Mouse (Mus musculus) forebrain, postnatal 0 days (tissue): ENCODE results near the gene Spo11. TPM values are rescaled to one million over a fixed set of nuclear protein-coding genes. Genes with fewer than 3 reads are reported as not detected.

ENCODE experiments used
- ATAC-seq: fragments of 200-750 bp; cut with Nextera tagmentation; 2 replicates; pipeline ENCODE4 v1.8.0; 2017; ENCODE audit warnings: mild to moderate bottlenecking, moderate library complexity
- DNase-seq: peaks from one replicate; pipeline ENCODE4 v3.0.0-alpha.2; 2015
- H3K27ac ChIP-seq: fragments of 300-500 bp; sonication (generic); 2 replicates; pipeline ENCODE4 v1.5.1; 2014; ENCODE audit warnings: low read depth, mild to moderate bottlenecking, antibody characterized with exemption, low read length, moderate library complexity, mixed read lengths
- H3K27me3 ChIP-seq: fragments of 300-500 bp; sonication (generic); 2 replicates; pipeline ENCODE4 v1.6.1; 2014; ENCODE audit warnings: mild to moderate bottlenecking, low read length, mixed read lengths; ENCODE audit not compliant: insufficient read depth
- H3K36me3 ChIP-seq: fragments of 300-500 bp; sonication (generic); 2 replicates; pipeline ENCODE4 v1.6.1; 2014; ENCODE audit warnings: mild to moderate bottlenecking, moderate library complexity; ENCODE audit not compliant: insufficient read depth
- H3K4me1 ChIP-seq: fragments of 300-500 bp; sonication (generic); 2 replicates; pipeline ENCODE4 v1.6.1; 2014; ENCODE audit warnings: antibody characterized with exemption; ENCODE audit not compliant: insufficient read depth
- H3K4me2 ChIP-seq: fragments of 300-500 bp; sonication (generic); 2 replicates; pipeline ENCODE4 v1.6.1; 2014; ENCODE audit warnings: low read depth, mild to moderate bottlenecking, moderate library complexity
- H3K4me3 ChIP-seq: fragments of 300-500 bp; sonication (generic); 2 replicates; pipeline ENCODE4 v1.5.1; 2014; ENCODE audit warnings: low read depth, low read length, mixed read lengths
- H3K9ac ChIP-seq: fragments of 300-500 bp; sonication (generic); 2 replicates; pipeline ENCODE4 v1.6.1; 2014; ENCODE audit warnings: mild to moderate bottlenecking
- H3K9me3 ChIP-seq: fragments of 300-500 bp; sonication (generic); 2 replicates; pipeline ENCODE4 v1.6.1; 2016; ENCODE audit warnings: low read length
- CTCF ChIP-seq: sonication (generic); IDR thresholded peaks from 2 replicates; pipeline ENCODE4 v1.5.1; 2016; ENCODE audit warnings: antibody characterized with exemption, control low read depth, low read depth
- WGBS: fragments of 180-500 bp; shearing (Covaris S2); extraction: QIAGEN DNeasy Blood & Tissue Kit; methylation state at CpG from one replicate; pipeline ENCODE4 v1.1.7; 2014; 5-methylcytosine and 5-hydroxymethylcytosine counted together
- polyA plus RNA-seq: library from polyadenylated mRNA; unstranded; fragments of >200 nt; fragmentation: Nextera tagmentation; extraction: Ambion mirVana; gene quantifications from 2 replicates; pipeline ENCODE4 v1.2.1, GENCODE M21; 2015
- total RNA-seq: library from RNA; depleted of rRNA; stranded (reverse); fragments of >200 nt; gene quantifications from 2 replicates; pipeline ENCODE4 v1.2.3, GENCODE M21; 2014

The Spo11 gene
- total and polyA plus RNA-seq, 2 experiments from 2014 or later, result 1.1 to 1.3 TPM

DNA sequence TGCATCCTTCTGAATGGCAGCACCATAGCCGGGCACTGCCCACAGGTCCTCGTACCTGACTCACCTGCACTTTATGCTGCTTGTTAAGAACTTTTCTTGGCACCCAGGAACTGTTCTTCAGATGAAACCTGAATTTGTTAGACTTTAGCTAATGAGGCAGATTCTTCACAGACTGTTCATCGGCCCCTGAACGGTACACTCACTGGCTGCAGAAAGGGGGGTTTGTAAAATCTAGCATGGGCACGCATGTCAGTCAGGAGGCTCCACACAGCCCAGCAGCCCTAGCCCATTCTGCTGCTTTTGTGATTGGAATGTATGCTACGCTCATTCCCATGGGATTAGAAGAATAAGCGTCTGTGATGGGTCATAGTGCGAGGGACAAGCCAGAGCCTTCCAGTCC, 26.2 kb downstream of the Spo11 start:
- WGBS, result 92% methylated on average over 8 of the region's 8 CpGs
- H3K36me3 ChIP-seq, result peaks cover 59% of the 10 kb centered on the region
- H3K27ac ChIP-seq, result no peak overlapping the region
- no peak overlapping the region for H3K4me3 ChIP-seq
- H3K9me3 ChIP-seq, result no peaks in the 10 kb centered on the region
- DNase-seq (no peak), ATAC-seq (no peak)
- no peak overlapping the region for H3K9ac ChIP-seq
- no peak for TF ChIP-seq CTCF
- no peaks in the 10 kb centered on the region for H3K27me3 ChIP-seq
- no peak overlapping the region for H3K4me2 ChIP-seq
- H3K4me1 ChIP-seq, result peaks cover 10% of the 10 kb centered on the region

DNA sequence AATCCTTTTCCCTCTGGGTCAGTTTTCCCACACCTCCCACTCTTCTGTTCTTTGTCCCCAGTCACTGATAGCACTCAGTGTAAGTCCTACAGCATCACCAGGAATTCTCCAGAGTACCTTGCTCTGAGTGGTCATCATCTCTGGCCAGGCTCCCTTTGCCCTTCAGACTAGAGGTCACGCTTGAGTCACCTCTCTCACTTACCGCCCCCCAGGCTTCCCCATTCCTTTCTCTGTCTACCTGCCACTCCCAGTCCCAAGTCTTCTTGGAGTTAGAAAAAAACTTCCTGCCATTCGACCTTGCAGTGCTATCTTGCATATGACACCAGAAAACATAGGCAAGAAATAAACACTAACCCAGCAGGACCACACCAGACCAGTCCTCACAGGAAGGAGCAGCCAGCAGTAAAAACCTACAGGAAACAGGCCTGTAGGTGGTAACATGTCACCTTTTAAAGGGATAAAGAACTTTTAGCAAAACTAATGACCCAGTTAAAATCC, 32.8 kb downstream of the Spo11 start:
- Histone ChIP-seq H3K4me1 (no peaks in the 10 kb centered on the region), H3K27me3 (no peaks in the 10 kb centered on the region), H3K4me3 (no peak overlapping the region), H3K4me2 (no peak overlapping the region), H3K36me3 (peaks cover 98% of the 10 kb centered on the region), H3K27ac (no peak overlapping the region), H3K9me3 (no peaks in the 10 kb centered on the region), H3K9ac (no peak overlapping the region)
- DNase-seq (no peak), ATAC-seq (no peak)
- no peak for TF ChIP-seq CTCF
- 78% methylated on average over 3 of the region's 3 CpGs for WGBS

DNA sequence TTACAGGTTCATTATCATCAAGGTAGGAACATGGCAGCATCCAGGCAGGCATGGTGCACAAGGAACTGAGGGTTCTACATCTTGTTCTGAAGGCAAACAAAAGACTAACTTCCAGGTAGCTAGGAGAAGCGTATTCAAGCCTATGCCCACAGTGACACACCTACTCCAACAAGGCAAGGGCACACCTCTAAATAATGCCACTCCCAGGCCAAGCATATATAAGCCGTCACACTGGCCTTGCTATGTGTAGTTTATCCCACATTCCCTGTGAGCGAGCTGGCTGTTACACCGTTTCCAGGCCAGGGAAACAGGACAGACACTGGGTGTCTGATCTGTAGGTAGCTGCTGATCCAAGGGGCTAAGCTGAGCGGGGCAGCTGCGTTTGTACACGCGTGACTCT, 33.9 kb downstream of the Spo11 start:
- peaks cover 99% of the 10 kb centered on the region for H3K36me3 ChIP-seq
- 96% methylated on average over 8 of the region's 8 CpGs for WGBS
- H3K4me2 ChIP-seq, result no peak overlapping the region
- H3K27me3 ChIP-seq, result no peaks in the 10 kb centered on the region
- no peak overlapping the region for H3K27ac ChIP-seq
- H3K4me3 ChIP-seq, result no peak overlapping the region
- DNase-seq (no peak), ATAC-seq (no peak)
- no peak overlapping the region for H3K9ac ChIP-seq
- no peaks in the 10 kb centered on the region for H3K4me1 ChIP-seq
- no peak for TF ChIP-seq CTCF
- H3K9me3 ChIP-seq, result no peaks in the 10 kb centered on the region

DNA sequence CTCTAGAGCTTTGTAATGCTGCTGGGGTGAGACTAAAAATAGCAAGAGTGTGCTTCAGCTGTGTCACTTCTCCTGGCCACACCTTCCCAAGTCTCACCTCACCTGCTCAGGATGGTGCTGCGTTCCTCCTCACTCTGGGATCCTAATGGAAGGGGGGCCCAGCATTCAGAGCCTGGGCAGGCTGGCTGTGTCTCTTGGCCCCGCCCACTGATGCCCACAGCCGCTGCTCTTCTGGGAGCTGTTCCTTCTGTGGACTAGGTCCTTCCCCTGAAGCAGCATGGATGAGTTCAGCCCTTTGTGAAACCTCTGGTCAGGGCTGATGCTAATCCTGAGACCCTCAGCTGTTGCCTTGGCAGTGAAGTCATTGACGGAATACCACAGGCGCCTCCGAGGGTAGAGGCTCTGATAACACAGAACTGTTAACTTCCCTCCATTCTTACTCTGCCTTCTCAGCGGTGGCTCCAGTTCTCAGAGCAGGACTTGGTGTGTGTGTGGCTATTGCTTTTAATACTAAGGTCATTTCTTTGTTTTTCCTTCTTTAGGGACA, 37.3 kb downstream of the Spo11 start:
- no peaks in the 10 kb centered on the region for H3K9me3 ChIP-seq
- no peak for TF ChIP-seq CTCF
- no peak overlapping the region for H3K4me3 ChIP-seq
- no peaks in the 10 kb centered on the region for H3K27me3 ChIP-seq
- peaks cover 4% of the 10 kb centered on the region; the same call in 1 of the 2 replicates for H3K4me1 ChIP-seq
- WGBS, result 78% methylated on average over 7 of the region's 7 CpGs
- ATAC-seq (no peak), DNase-seq (no peak)
- no peak overlapping the region for H3K9ac ChIP-seq
- no peak overlapping the region for H3K27ac ChIP-seq
- no peak overlapping the region for H3K4me2 ChIP-seq
- peaks cover 68% of the 10 kb centered on the region for H3K36me3 ChIP-seq

DNA sequence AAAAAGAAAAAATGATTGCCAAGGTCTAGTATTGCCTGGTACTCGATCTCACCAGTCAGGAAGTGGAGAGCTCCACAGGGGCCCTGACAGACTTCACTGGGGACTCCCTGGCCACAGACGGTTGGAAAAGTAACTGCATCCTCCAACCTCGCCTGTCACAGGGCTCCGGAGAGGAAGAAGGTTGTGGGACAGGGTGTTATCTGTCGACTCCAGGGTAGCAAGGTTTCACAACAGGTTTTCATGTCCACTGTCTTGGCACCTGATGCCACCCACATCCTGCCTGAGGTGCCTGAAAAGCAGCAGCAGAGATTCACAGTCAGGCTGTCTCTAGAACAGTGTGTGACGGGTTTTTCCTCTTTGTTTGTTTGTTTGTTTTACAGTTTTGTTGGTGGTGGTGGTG, 40.4 kb downstream of the Spo11 start:
- peaks cover 8% of the 10 kb centered on the region for H3K4me1 ChIP-seq
- 46% methylated on average over 6 of the region's 6 CpGs for WGBS
- no peaks in the 10 kb centered on the region for H3K9me3 ChIP-seq
- no peak for ATAC-seq
- no peaks in the 10 kb centered on the region for H3K27me3 ChIP-seq
- DNase-seq, result no peak
- H3K4me3 ChIP-seq, result no peak overlapping the region
- H3K4me2 ChIP-seq, result no peak overlapping the region
- TF ChIP-seq CTCF, result no peak
- H3K36me3 ChIP-seq, result peaks cover 36% of the 10 kb centered on the region
- no peak overlapping the region for H3K9ac ChIP-seq
- no peak overlapping the region for H3K27ac ChIP-seq

DNA sequence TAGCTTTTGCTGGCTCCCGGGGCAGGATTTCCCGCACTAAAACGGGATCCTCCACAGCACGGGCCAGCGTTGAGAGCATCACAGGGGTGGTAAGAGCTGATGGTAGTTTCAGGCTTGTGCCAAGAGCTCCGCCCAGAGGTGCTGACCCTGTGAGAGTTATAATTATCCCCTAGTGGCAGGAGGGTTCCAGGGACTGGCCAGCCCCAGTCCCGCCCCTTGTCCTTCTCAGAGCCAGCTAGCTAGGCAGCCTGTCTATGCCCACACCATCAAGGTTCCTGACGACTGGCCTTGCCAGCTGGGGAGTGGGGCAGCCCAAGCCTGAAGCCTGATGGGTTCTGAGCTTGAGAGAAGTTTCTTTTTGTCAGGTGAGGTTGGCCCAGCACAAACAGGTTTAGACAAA, 41.1 kb downstream of the Spo11 start:
- Histone ChIP-seq H3K4me1 (peaks cover 8% of the 10 kb centered on the region), H3K27ac (no peak overlapping the region), H3K9me3 (no peaks in the 10 kb centered on the region), H3K4me2 (no peak overlapping the region), H3K36me3 (peaks cover 30% of the 10 kb centered on the region), H3K4me3 (no peak overlapping the region), H3K27me3 (no peaks in the 10 kb centered on the region), H3K9ac (no peak overlapping the region)
- no peak for DNase-seq
- TF ChIP-seq CTCF, result no peak
- no peak for ATAC-seq
- 28% methylated on average over 8 of the region's 8 CpGs for WGBS

DNA sequence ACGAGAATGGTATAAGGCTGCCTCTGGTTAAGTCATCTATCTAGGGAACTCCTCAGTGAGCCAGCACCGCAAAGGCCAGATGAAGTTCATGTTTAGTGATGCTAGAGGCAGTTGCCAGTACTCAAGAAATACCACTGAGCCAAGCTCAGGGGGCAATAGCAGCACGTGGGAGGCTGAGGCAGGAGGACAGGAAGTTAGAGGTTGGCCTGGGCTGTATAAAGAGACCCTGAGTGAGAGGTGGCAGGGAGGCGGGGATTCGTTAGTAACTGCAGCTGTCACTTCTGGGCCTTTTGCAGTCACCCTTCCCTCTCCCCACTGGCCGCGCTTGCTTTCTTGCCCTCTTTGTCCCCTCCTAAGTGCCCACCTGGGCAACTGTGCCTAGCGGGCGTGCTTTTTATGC, 41.8 kb downstream of the Spo11 start:
- Histone ChIP-seq H3K4me3 (peak overlapping the region; percentile 43), H3K4me2 (peak overlapping the region; percentile 84), H3K27ac (no peak overlapping the region), H3K36me3 (peaks cover 22% of the 10 kb centered on the region), H3K9me3 (no peaks in the 10 kb centered on the region), H3K9ac (peak overlapping the region; percentile 33), H3K27me3 (no peaks in the 10 kb centered on the region), H3K4me1 (peaks cover 8% of the 10 kb centered on the region)
- 15% methylated on average over 9 of the region's 9 CpGs for WGBS
- TF ChIP-seq CTCF, result no peak
- ATAC-seq (no peak), DNase-seq (no peak)
